Mouse (Mus musculus) MN1 (cell line): Measurements from ENCODE around the gene Arhgef28.

Experiments used
- DNase-seq: peaks from one replicate; pipeline ENCODE4 v3.0.0-alpha.2; 2016; ENCODE audit warnings: low spot score

Arhgef28 gene

DNA sequence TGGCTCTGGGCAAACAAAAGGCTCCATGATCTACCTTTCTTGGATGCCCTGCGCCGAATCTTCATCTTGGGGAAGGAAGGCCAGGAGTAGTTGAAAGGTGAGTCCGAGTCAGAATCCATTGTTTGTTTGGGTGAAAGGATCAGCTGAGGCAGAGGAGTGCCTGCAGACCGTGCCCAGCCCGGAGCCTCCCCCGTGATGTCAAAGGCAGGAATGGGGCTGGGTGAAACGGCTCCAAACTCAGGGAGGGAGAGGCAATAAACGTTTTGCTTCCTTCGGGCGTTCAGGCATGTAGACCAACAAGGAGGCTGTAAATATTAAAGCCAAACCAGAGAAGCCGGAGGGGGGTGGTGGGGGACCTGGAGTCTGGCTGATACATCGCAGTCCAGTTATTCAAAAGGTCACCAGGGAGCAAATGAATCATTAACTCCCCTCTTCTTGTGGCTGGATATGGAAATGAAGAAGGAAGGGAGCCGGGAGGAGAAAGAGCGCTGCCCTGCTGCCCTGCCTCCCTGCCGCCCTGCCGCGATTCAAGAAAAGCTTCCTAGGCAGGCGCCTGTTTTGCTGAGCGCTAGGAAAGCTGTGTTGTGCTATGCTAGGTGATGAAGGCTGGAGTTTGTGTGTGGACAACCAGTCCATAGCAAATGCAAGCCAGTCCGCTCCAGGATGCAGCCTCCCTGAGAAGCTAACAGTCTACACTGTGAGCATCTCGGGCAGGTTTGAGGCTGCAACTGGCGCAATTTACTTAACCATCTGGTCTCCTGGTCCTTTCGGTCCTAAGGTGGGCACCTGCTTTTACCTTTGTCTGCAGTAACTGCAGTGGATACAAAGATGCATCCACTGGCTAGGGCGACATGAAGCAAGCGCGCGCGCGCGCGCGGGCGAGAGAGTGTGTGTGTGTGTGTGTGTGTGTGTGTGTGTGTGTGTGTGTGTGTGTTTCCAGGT lies 190.0 kb downstream of the Arhgef28 start:
- DNase-seq, result no peak

DNA sequence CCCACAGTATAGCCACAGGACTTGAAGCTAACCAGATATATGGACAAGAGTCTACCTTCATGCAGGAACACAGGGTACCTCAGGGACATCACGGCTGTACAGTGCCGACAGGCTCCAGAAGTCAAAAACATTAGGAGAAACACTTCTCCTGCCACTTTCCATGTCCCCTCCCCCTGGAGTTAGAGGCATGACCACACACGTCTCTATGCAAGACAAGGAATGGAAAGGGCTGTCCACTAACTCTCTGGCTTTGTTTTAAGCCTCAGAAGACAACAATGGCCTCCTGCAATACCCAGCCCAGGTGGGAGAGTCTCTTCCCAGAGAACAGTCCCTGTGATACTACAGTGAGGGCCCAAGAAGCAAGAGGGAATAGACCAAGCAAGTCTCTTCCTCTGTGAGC lies 191.3 kb downstream of the Arhgef28 start:
- DNase-seq, result no peak

DNA sequence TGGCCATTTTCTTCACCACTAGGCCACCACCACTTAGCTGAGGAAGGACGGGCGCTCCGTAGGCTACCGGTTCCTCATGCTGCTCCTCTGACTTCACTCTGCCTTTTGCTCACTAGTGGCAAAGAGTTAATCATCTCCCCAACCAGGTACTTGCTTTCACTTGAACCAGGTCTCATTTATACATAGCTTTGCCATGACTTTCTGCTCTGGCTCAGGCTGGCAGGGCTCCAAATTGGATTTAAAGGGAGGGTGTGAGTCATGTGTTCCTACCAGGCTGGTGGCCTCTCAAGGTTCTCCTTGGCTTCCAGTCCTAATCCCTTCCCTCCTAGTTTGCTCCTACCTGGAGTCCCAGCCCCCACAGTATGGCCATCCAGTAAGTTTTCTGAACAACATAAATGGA lies 192.5 kb downstream of the Arhgef28 start:
- peak; percentile 75 for DNase-seq

DNA sequence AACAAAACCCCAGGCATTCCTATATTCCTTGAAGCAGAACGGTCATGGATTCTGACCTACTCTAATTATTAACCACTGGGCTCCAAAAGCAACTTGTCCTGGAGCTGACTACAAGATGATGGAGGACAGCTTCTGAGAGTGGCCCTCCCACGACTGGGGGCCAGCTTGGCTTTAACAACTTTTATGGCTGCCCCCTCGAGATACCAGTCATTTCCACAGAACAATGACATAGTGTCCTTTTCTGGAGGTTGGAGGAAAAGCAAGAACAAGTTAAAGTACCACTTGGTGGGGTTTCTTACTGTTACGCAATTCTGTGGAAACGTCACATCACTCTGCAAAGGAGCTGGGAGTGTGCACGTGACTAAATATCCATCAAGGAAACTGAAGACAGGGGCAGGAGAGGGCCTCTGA lies 194.3 kb downstream of the Arhgef28 start:
- DNase-seq, result no peak

DNA sequence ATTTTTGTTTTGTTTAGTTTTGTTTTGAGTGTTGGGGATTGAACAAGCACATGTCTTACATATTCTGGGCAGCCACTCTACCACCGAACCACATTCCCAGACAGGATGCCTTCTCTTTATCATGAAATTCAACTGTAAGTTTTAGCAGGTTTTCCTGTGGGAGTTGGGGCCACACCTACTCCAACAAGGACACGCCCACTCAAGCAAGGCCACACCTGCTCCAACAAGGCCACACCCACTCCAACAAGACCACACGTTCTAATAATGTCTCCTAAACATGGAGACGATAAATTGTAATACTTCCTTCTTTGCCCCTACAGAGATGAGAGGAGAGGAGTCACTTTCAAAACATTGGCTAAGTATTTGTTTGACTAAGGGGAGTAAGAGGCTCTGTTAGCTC lies 197.2 kb downstream of the Arhgef28 start:
- DNase-seq, result no peak

DNA sequence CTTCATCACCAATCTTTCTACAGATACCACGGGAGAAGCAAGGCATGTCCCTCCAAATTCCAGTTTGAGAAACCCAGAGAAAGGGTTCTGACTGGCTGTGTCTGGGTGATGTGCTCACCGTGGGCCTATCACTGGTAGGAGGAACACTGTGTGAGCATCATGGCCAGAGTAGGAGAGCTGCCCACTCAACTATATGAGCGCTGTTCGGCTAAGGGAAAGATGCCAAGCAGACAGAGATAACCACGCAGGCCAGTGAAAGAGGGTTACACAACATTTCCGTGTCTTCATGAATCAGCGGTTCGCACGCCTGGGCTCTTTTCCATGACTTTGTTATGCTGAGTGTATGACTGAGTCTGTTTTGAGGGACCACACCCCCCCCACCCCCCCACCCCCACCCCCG lies 197.7 kb downstream of the Arhgef28 start:
- DNase-seq, result no peak

DNA sequence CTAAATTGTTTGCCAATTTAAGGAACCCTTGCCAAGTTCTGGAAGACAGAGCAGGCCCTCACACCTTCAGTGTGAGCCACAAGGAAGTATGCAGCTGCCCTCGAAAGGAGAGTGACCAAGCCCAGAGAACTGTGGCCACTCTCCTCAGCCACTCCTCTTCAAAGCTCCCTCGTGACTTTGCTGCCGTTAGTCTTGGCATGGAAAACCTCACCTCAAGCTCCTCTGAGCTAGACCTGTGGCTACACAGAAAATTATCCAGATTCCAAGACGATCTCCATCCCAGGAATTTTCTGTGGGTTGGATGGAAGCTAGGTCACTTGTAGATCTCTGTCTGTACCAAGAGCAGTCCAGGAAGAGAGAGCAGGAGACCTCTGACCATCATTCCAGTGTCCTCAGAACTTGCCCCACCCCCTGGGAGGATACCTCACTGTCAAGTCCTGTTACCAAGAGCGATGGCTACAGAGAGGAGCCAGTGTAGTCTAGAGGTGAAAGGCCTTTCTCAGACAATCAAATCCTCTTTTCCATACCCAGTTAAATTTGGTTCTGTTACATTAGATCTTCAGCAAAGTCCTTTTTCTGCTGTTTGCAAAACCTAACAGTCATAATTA lies 200.5 kb downstream of the Arhgef28 start:
- DNase-seq, result no peak

DNA sequence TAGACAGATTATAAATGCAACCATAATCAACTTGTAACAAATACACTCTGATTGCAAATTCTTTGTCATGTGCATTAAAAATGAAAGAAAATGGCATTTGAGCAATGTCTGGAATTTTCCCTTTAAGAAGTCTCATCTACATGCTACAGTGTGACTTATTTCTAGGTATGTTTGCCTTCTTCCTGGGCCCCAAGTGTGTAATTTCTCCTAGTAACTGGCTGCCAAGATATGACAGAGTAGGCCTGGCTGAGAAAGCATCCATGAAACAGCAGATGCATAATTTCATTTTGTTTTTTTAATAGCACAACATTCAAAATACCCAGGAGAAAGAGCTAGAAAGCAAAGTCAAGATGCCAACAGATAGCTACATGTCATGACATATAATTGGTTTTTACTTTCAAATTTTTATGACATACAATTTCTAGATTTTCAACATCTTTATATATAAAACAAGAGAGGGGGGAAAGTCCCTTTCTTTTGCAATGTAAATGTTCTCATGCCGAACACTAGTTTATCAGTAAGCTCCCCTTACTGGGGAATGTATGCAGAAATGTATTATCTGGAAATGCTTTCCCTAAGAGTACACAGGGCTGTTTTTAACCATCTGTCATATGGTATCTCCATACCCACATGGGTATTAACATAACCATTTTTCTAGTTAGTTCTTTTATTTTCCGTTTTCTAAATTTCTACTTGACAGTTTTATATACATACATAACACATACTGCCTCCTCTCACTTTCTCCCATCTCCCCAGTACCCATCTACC lies 201.4 kb downstream of the Arhgef28 start:
- no peak for DNase-seq

DNA sequence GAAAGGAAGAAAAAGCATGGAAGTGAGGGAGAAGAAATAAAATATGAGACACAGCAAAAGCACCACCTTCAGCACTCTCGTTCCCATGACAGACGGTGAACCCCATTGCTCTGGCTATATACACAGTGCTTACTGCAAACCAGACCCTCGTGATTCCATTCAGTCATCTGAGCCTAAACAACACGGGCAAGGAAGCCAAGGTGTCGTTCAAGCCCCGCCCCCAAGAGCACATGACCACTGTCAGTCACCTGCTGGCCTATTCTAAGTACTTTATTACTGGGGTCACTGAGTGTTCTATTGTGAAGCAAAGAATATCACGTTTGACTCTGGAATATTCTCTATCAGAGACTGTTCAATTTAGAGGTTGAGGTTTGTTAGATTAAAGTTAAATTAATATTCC lies 202.5 kb downstream of the Arhgef28 start:
- DNase-seq, result no peak

DNA sequence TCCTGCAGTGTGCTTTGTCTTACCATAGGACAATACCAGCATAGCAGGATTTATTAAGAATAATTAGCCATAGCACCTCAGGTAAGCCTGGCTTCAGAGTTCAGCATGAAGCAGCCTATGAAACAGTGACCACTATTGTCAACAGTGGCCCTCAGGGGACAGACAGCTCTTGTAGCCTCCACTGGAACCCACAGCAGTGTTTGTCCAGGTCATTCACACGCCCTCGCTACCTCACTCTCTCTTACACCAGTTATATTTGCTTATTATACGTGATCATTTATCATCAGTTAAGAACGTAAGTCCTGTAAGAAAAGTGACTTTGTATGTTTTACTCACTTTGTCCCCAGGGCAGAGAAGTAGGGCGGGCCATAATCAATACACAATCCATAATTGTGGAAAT lies 203.6 kb downstream of the Arhgef28 start:
- no peak for DNase-seq

DNA sequence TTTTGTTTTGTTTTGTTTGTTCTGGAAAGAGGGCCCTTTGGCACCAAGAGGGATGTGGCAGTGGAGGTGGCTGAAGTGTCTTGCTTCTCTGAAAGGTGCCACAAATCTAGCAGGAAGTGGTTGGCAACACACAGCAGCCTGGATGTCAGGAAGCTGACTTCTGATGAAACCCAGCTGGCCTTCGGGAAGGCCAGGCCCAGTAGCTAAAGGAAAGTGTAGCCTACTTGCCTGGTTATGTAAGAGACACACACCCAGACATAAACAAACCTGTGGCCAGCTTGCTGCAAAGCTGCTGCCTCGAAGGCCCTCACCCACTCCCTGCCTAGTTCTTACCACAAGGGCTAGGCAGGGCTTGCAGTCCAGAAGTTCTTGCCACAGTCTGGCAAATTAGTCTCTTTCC lies 204.1 kb downstream of the Arhgef28 start:
- DNase-seq, result peak; percentile 79

DNA sequence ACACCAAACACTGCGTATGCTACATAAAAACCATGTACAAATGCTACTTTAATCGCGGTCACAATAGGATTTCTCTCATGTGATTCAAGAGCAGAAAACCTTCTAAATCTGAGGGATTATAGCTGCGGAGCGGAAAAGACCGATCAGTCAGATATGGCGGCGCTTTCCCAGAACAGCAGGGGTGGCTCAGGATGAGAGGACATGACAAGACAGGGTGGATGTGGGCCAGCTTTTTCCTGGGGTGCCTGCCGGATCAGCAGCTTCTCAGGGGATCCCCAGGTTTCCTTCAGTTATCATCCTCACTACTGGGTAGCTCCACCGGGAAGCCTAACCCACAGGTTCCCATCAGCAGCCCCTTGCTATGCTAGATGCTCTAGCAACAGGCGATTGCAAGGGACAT lies 204.5 kb downstream of the Arhgef28 start:
- DNase-seq, result no peak

DNA sequence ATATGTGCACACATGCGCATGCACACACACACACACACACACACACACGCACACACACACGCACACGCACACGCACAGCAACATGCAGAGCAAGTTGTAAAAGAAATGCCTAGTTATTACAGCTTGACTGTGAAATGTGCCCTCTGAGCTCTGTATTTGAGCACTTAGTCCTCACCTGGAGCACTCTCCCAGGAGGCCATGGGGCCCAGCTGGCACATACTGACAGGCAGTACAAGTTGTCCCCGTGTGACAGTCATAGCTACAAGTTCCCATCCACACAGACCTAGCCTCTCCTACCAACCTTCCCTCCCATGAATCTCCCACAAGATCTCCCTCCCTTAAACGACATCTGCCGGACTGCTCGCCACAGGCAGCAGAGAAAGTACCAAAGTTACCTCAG lies 205.4 kb downstream of the Arhgef28 start:
- no peak for DNase-seq

DNA sequence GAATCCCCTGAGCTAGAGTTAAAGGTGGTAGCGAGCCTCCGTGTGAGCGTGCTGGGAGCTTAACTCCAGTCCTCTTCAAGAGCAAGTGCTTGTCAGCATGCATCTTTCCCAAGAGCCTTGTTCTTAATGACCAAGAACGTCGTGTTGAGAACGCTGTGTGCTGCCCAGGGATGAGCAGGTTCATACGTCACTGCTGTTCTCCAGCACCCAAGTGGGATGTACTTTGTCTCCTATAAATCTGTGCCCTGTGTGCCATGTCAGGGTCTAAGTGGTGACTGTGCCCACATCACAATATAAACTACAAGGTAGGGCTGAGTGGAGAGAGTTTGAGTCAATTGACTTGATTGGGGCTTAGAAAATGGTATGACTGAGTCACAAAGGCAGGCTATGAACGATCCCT lies 207.1 kb downstream of the Arhgef28 start:
- no peak for DNase-seq

DNA sequence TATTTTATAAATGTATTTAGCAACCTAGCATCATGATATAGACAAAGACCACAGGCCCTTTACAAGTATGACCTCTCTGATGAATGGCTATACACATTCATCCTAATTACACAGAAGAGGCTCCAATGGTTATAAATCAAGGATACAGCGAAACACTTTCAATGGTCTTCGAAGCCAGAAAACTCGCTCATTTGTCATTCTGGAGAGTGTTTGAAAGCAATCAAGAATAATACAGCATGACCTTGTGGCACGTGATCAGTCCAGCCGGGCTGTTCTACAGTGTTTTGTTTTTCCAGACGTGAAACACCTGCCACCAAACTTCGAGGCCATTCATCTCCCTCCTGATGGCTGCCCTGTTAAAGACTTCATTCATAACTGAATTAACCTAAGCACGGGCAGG lies 207.7 kb downstream of the Arhgef28 start:
- no peak for DNase-seq

DNA sequence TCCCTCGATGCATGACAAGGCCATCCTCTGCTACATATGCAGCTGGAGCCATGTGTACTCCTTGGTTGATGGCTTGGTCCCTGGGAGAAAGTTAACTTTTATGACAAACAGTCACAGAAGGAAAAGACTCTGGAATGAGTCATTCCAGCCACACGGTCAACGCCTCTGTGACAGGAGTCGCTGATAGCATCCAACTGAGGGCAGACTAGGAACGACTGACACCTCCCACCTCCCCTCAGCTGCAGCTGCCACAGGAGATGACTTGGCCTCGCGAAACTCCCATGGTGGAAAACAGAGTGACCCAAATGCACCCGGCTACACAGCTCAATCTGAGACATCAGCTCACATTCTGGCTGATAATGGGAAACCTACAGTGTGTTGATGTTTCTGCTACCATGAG lies 215.3 kb downstream of the Arhgef28 start:
- no peak for DNase-seq

DNA sequence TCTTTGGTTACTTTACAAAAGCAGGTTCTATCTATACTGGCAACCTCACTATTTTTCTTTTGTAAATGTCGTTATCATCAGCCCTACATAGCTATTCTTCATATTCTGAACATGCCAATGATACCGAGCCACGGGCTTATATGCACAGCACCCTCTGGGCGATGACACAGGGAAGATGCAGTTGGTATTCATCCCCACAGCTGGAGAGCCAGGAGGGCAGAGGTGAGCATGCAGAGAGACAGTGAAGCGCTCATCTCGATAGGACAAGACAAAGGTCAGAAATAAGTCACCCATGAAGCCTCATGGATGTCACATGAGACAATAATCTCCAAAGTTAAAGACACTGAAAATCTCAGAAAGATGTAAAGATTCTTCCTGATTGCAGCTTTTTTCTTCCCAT lies 217.4 kb downstream of the Arhgef28 start:
- DNase-seq, result no peak

DNA sequence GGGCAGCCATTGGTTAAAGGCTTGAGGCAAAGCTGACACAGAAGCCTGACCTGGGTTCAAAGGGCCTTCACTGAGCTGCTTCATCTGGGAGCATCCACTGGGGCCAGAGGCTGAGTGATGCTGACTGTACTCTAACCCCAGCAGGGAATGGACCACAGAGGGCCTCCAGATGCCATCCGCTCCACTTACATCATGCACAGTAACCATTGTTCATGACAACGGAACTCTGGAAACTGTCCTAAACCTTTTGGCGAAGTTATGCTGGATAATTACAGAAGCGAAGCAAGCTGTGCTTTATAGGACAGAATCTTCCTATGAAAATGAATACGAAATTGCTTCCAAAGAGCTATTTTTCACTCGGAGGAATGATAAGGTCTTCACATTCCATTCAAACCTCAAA lies 219.5 kb downstream of the Arhgef28 start:
- no peak for DNase-seq

DNA sequence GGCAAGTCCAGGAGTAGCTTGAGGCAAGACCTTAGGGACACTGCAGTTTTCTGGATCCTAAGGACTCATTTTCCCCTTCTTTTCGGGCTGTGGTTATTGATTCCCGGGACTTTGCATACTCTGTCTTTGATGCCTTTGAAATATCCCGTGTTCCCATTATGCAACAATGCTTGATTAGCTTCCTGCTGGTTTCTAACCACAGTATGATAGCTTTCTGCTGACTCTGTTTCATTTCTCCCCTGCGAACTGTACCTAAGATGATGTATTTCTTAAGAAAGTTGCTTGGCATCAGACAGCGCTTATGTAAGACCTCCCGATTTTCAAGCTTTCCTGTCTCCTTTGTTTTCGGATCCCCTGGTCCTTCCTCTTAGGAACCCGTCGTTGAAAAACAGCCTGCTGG lies 229.1 kb downstream of the Arhgef28 start:
- no peak for DNase-seq

DNA sequence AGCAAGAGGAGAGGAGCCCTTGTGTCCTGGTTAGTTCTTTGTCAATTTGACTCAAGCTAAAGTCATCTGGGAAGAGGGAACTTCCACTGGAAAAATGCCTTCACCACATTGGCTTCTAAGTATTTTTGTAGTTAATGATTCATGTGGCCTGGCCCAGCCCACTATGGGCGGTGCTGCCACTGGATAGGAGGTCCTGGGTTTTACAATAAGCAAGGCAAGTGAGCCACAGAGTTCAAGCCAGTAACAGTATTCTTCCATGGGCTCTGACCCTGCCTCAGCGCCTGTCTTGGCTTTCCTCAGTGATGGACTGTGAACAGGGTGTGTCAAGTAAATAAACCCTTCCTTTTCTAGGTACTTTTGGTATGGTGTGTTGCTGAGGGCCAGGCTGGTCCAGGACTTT lies 229.6 kb downstream of the Arhgef28 start:
- no peak for DNase-seq

DNA sequence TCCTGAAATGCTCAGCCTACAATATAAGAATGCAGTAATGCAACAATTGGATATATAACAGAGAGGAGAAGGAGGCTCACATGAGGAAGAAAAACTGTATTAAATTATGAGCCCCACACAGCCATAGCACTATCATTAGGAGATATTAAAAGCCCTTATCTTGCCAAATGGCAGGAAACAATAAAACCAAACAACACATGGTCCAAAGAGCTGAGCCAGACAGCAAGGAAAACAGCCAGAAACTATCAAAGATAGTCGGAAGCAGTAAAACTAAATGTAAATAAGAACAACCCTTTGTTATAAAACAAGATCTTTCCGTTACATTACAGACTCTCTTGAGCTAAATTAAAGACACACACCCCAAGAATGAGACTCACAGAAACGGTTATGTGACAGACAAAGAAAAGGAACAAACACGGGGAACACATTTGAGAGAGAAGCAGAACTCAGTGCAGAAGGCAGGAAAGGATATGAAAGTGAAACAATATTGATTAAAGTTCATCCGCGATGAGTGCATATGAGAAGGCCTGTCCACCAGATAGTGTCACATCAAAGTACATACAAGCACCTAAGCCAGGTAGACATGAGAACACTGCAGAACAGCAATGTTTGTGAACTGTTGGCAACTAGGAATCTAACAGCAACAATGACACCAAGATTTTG lies 231.6 kb downstream of the Arhgef28 start:
- no peak for DNase-seq

DNA sequence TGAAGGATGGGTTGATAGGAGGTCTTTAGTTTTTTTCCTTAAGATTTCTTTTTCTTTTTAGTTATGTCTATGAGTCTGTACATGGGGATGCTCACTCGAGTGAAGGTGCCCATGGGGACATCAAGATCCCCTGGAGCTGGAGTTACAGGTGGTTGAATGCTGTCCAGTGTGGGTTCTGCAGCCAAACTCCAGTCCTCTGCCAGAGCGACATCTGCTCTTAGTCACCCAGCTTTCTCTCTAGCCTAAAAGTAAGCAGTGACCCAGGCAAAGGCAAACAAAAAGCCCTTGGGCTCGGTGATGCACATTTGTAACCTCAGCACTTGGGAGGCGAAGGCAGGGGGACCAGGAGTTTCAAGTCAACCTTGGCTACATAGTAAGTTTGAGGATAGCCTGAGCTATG lies 232.3 kb downstream of the Arhgef28 start:
- no peak for DNase-seq
